Mouse (Mus musculus): ENCODE results near the gene Galt. TPM values are rescaled to one million over a fixed set of nuclear protein-coding genes. Genes with fewer than 3 reads are reported as not detected.
"Not testable (repeated sequence)": the region's sequence is repeated elsewhere in the genome, so short reads cannot be mapped to it uniquely, and the experiment has no call there.

The Galt gene
- polyA plus RNA-seq, 1 experiment from 2014 or later, result 38.0 TPM

DNA sequence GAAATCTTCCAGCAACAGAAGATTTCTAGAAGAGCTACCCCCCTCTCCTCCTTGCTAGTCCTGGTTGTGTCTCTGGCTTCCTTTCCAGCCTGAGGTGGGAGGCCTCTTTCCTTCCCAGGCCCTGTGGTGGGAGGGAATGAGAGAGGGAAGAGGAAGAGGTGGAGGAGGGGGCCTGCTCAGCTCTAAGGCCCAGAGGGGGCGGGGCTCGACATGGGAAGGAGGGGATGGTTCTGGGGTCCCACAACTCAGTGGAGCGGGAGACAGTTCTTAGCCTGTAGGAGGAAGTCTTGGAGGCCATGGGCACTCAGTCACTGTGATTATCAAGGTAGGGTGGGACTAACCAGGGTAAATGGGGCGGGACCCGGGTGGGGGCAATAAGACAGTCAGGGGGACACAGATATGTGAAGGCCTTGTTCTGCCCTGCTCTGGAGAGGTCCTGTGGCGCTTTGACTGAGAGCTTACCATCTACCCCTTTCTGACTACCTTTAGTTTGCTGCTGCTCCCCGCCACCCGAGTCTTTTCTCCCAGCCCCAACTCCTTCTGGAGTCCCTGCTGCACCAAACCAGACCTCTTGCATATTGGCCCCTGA, 7.2 kb downstream of the Galt start:
- peak; percentile 45 for ATAC-seq (ENCODE audit: low read depth)
- H3K4me2 ChIP-seq, result peak overlapping the region; percentile 61
- peak overlapping the region; percentile 67 for H3K27ac ChIP-seq (replicated peaks)
- peaks cover 36% of the 10 kb centered on the region for H3K4me1 ChIP-seq (replicated peaks)
- H3K9ac ChIP-seq, result peak overlapping the region; percentile 45
- peaks cover 8% of the 10 kb centered on the region; the same call in 1 of the 2 replicates for H3K36me3 ChIP-seq
- 45% methylated on average over 8 of the region's 8 CpGs for WGBS
- no peak overlapping the region for H3K4me3 ChIP-seq
- no peaks in the 10 kb centered on the region for H3K27me3 ChIP-seq
- H3K9me3 ChIP-seq, result no peaks in the 10 kb centered on the region

DNA sequence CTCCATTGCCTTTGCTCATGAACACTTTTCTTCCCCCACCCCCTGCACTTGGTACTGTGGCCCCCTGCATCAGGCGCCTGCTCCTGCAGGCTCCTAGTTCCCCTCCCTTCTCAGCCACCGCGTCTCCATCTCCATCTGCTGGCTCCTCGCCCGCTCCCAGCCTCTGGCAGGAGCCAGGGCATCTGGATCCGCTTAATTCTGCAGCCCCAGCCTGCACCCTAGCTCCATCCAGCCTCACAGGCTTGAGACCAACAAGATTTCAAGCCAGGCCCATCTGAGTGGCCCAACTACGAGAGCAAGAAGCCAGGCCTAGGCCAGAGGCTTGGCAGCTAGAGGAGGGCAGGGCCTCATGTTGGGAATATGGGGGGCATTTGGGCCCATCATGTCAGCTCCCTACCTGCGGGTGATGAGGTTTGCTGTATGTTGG, 7.7 kb downstream of the Galt start:
- H3K36me3 ChIP-seq, H3K27me3 ChIP-seq, H3K9me3 ChIP-seq, H3K4me3 ChIP-seq: not testable (repeated sequence)
- 46% methylated on average over 8 of the region's 8 CpGs for WGBS
- Histone ChIP-seq H3K4me2 (peak overlapping the region; percentile 61), H3K9ac (peak overlapping the region; percentile 45; the same call in 1 of the 2 replicates), H3K27ac (replicated peaks) (peak overlapping the region; percentile 67), H3K4me1 (replicated peaks) (peaks cover 36% of the 10 kb centered on the region)
- peak; percentile 36; the same call in 1 of the 2 replicates for ATAC-seq (ENCODE audit: low read depth)

DNA sequence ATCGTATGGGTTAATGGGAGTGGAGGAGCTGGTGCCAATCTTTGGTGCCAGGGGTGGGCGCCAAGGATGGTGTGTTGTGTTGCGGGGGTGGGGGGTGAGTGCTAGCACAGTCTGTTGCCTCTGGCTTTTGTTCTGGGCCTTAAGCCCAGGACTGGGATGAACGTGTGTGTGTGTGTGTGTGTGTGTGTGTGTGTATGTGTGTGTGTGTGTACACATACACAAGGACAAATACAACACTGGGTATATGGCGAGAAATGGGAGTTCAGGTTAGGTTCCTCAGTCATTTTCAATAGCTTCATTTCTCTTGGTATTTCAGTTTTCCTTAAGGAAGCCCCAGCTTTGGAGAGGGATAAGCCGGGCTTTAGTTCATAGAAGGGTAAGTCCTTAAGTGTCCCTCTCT, 8.1 kb downstream of the Galt start:
- not testable (repeated sequence) for H3K9me3 ChIP-seq; H3K4me3 ChIP-seq; ATAC-seq (ENCODE audit: low read depth); H3K36me3 ChIP-seq; H3K9ac ChIP-seq; H3K27ac ChIP-seq (replicated peaks); H3K27me3 ChIP-seq
- 85% methylated on average over 4 of the region's 6 CpGs for WGBS
- Histone ChIP-seq H3K4me2 (peak overlapping the region; percentile 61), H3K4me1 (replicated peaks) (peaks cover 36% of the 10 kb centered on the region)

DNA sequence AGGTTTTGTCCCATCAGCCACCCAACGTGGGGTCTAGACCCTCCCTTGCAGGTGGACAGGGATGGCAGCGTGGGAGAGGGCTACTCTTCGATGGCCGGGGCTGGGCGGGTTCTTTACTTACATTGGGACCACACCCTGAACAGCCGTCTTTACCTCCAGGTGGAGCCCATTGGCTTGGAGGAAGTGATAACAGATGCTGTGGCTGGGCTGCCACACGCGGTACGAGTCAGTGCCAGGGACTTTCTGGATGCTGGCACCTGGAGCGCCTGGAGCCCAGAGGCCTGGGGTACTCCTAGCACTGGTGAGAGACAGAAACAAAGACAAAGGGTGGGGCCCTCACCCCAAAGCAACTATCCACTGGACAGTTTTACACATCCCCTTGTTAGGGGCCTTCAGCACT, 12.3 kb downstream of the Galt start:
- not testable (repeated sequence) for H3K4me1 ChIP-seq (replicated peaks); H3K36me3 ChIP-seq; H3K4me2 ChIP-seq; H3K9me3 ChIP-seq; H3K4me3 ChIP-seq; H3K27me3 ChIP-seq; ATAC-seq (ENCODE audit: low read depth); H3K9ac ChIP-seq; H3K27ac ChIP-seq (replicated peaks)
- 86% methylated on average over 10 of the region's 10 CpGs for WGBS

DNA sequence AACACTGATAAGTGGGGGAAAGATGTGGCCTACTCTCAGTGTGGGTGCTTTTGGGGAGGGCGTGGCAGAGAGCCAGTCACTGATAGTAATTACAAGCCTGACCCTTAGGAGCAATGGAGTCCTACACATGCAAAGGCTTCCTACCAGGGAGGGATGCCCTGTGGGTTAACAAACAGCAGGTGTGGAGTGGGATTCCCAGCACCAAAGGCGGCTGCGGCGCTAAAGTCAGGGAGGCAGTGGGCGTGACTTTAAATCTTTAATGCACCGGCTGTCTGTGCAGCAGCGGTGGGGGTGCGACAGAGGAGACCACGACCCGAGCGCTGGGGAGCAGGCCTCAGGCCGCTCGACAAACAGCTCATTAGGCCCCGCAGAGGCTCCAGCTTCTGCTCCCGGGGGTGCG, 17.9 kb downstream of the Galt start:
- 1% methylated on average over 7 of the region's 16 CpGs for WGBS
- ATAC-seq (ENCODE audit: low read depth); H3K27me3 ChIP-seq: not testable (repeated sequence)

DNA sequence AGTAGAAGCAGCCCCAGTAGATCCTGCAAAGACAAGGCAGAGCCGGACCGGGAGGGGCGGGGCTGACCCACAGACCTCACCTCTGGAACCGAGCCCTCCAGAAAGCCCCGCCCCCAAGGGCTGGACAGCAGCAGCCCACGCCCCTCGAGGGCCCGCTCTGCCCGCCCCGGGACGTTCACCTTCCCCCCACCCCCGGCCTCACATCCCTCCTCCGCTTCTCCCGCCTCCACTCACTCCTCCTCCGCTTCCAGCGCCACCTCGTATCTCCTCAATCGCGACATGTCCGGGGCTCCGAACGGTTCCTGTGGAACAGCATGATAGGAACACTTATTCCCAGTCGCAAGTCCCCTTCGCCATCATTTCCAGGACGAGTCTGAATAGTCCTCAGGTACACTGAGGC, 18.5 kb downstream of the Galt start:
- not testable (repeated sequence) for H3K27me3 ChIP-seq; H3K9me3 ChIP-seq; H3K4me1 ChIP-seq (replicated peaks); H3K36me3 ChIP-seq; ATAC-seq (ENCODE audit: low read depth)
- H3K4me3 ChIP-seq, result peak overlapping the region; percentile 48
- peak overlapping the region; percentile 59; the same call in 1 of the 2 replicates for H3K27ac ChIP-seq (replicated peaks)
- peak overlapping the region; percentile 55 for H3K4me2 ChIP-seq
- H3K9ac ChIP-seq, result peak overlapping the region; percentile 66
- WGBS, result 4% methylated on average over 21 of the region's 25 CpGs

More for the DNA sequence above, 17.9 kb downstream of the Galt start:
- Histone ChIP-seq H3K4me3 (peak overlapping the region; percentile 36), H3K9ac (0 out of 2 replicates have a peak overlapping the region, but pooled peaks have one; percentile 41), H3K4me2 (peak overlapping the region; percentile 52)
- not testable (repeated sequence) for H3K4me1 ChIP-seq (replicated peaks); H3K36me3 ChIP-seq; H3K9me3 ChIP-seq; H3K27ac ChIP-seq (replicated peaks)

DNA sequence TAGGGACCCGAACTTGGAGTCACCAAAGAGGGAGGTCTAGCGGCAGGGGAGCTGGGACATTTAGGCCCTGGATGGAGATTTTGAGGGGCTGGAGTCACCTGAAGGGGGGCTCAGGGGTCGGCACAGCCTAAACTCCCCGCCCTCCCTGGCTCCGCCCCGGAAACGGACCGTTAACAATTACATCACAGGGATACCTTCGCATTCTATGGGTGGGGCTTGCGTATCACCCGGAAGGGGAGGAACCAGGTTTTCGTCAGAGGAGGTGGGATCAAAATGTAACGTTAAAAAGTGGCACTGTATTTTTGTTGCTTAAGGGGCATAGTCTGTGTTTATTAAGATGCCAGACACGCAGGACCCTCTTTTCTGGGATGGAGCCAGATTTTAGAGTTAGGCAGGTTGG, 19.0 kb downstream of the Galt start, which contains the start of gene Ccl27a:
TSS of gene Ccl27a (minus strand) at position 246 of the 400 bp plus-strand sequence.
- WGBS, result under 1% methylated on average over 12 of the region's 14 CpGs
- H3K4me1 ChIP-seq (replicated peaks); H3K27me3 ChIP-seq; H3K36me3 ChIP-seq; ATAC-seq (ENCODE audit: low read depth); H3K9me3 ChIP-seq: not testable (repeated sequence)
- Histone ChIP-seq H3K27ac (replicated peaks) (peak within 1 kb of the TSS; percentile 59; the same call in 1 of the 2 replicates), H3K4me3 (peak within 1 kb of the TSS; percentile 48), H3K4me2 (peak within 1 kb of the TSS; percentile 55), H3K9ac (peak within 1 kb of the TSS; percentile 66)

DNA sequence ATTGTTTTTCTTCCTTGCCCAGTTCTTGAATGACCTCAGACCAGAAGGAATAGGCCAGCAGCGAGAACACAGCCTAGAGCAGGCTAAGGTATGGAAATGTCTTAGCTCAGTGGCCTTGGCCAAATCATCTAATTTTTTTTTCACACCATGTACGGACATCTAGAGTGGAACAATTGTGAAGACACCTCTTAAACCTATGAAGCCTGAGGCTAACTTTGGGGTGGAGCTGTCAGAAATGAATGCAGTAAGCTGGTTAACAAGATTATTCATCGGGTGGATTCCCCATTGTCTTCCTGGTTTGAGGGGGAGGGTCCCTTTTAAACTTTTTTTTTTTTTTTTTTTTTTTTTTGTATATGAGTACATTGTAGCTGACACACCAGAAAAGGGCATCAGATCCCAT, 19.5 kb downstream of the Galt start:
- Histone ChIP-seq H3K27ac (replicated peaks) (peak overlapping the region; percentile 52; the same call in 1 of the 2 replicates), H3K4me3 (peak overlapping the region; percentile 48), H3K9ac (peak overlapping the region; percentile 58; the same call in 1 of the 2 replicates), H3K4me2 (peak overlapping the region; percentile 55)
- WGBS, result 69% methylated on average over 3 of the region's 3 CpGs
- H3K36me3 ChIP-seq; H3K4me1 ChIP-seq (replicated peaks); ATAC-seq (ENCODE audit: low read depth); H3K9me3 ChIP-seq; H3K27me3 ChIP-seq: not testable (repeated sequence)

DNA sequence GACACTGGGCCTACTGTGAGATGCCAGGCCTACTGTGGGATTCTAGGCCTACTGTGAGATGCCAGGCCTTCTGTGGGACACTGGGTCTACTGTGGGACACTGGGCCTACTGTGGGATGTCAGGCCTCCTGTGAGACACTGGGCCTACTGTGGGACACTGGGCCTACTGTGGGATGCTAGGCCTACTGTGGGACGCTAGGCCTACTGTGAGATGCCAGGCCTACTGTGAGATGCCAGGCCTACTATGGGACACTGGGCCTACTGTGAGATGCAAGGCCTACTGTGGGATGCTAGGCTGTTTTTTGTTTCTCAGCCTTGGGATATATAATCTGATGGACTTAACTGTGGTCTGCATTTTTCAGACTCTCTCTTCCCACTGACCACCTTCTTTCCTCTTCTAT, 20.8 kb downstream of the Galt start:
- not testable (repeated sequence) for H3K36me3 ChIP-seq; H3K4me3 ChIP-seq; H3K27ac ChIP-seq (replicated peaks); H3K4me2 ChIP-seq; H3K4me1 ChIP-seq (replicated peaks); H3K27me3 ChIP-seq; ATAC-seq (ENCODE audit: low read depth); H3K9me3 ChIP-seq; H3K9ac ChIP-seq
- WGBS, result 87% methylated on average over 1 of the region's 1 CpGs

DNA sequence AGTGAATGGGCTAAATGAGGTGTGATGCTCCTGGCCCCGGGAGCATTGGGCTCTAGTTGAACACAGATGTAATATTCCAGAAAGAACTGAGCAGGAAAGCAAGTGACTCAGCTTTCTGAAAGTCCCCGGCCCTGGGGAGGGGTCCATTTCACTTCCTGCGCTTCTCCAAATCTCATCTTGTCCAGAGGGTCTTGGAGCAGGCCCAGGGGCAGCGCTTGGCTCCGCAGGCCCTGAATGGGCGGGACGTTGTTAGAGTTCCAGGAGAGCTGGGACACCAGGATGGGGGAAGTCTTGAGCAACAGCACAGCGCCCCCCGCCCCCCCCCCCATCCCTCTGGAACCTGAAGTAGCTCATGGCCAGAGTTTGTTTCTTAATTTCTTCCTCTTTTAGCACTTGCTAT, 26.2 kb downstream of the Galt start:
- H3K9ac ChIP-seq; H3K27me3 ChIP-seq; H3K4me3 ChIP-seq; H3K4me1 ChIP-seq (replicated peaks); H3K27ac ChIP-seq (replicated peaks); H3K4me2 ChIP-seq; H3K9me3 ChIP-seq; H3K36me3 ChIP-seq; ATAC-seq (ENCODE audit: low read depth): not testable (repeated sequence)
- 38% methylated on average over 9 of the region's 9 CpGs for WGBS

DNA sequence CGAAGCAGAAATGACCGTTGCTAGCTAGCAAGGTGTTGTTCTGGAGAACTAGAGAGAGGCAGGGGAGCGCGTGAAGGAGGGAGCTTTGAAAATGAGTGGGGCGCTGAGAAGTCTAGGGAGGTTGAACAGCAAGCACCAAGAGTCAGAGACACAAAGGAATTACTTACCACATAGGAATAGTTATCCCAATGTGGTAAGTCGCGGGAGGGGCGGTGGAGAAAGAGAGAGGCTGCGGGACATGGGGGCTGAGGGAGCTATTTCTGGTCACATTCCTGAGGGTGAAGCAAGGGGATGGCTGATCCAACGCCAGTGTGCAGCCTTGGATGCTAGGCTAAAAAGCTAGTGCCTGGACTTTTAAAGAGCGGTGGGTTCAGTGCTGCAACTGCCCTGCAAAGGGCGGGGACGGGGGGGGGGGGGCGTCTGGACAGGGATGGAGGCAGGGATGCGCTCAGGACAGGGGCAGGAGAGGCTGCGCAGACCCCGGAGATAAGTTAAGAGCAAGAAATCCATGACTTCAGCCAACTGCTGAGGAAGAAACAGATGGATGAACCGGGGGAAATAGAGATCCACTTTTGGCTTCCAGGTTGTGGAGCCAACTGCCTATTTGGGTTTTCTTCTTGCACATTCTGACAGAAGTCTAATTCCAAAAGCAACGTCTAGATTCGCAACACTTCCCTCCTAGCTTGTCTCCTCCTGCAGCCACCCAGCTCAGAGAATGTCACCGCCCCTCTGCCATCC, 26.9 kb downstream of the Galt start:
- not testable (repeated sequence) for H3K4me1 ChIP-seq (replicated peaks); H3K9ac ChIP-seq; H3K27me3 ChIP-seq; H3K4me2 ChIP-seq; ATAC-seq (ENCODE audit: low read depth); H3K9me3 ChIP-seq; H3K27ac ChIP-seq (replicated peaks); H3K36me3 ChIP-seq; H3K4me3 ChIP-seq
- WGBS, result 22% methylated on average over 19 of the region's 21 CpGs

DNA sequence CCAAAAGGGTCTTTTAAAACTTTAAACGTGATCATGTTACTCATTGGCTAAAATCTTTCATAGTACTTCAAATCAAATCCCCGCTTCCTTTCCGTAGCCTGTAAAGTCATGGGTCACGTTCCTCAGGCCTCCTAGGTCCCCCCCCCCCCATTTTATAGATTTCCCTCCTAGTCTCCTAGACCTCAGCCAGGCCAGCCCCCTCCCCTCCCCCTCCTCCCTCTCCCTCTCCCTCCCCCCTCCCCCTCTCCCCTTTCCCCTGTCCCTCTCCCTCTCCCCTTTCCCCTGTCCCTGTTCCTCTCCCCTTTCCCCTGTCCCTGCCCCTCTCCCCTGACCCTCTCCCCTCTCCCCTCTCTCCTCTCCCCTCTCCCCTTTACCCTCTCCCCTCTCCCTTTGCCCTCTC, 27.7 kb downstream of the Galt start:
- not testable (repeated sequence) for H3K9me3 ChIP-seq; H3K4me2 ChIP-seq; ATAC-seq (ENCODE audit: low read depth); H3K36me3 ChIP-seq; H3K4me1 ChIP-seq (replicated peaks); H3K9ac ChIP-seq; H3K27ac ChIP-seq (replicated peaks); H3K4me3 ChIP-seq; H3K27me3 ChIP-seq
- WGBS, result 17% methylated on average over 4 of the region's 4 CpGs
